ENCODE assay signal across 23 mouse cellular contexts in genomic region chr19:17678371-17678770, GRCm38 (mm10).
DNase-seq lines count a peak whose midpoint lies in the region; ATAC-seq and TF ChIP-seq lines count a peak whose summit lies in the region.
"Had no signal": no experiment of that assay in that cellular context is flagged by ENCODE, and none has a peak within 500 bp of the region (broad histone marks: within the 10 kb centered on the region; RNA-seq: fewer than 3 reads in every experiment).

No protein-coding gene starts in this region.

- no peak overlapping the region for H3K27ac ChIP-seq in lung, embryonic 14.5 days (ENCODE audit: low read depth)
- H3K27ac ChIP-seq: embryonic facial prominence, embryonic 12.5 days; forebrain, embryonic 13.5 days; heart, embryonic 10.5 days; limb, embryonic 10.5 days; macrophage; midbrain, embryonic 10.5 days; stomach, embryonic 15.5 days had no signal

- H3K36me3 ChIP-seq in lung, embryonic 14.5 days (ENCODE audit: insufficient read depth), result no peaks in the 10 kb centered on the region
- H3K36me3 ChIP-seq: midbrain, embryonic 10.5 days had no signal

- peak; percentile 21 to 28 for DNase-seq in left cerebral cortex, adult 18-20 months (ENCODE audit: low spot score in 2 of 2)
- no peak for DNase-seq in left cerebral cortex, postnatal 10 days (ENCODE audit: extremely low spot score in 1 of 2, low spot score in 2 of 2)
- DNase-seq in frontal cortex, postnatal 25 days (ENCODE audit: low spot score in 2 of 2), result peak; percentile 7 to 12
- peak; percentile 90 for DNase-seq in lung, embryonic 14.5 days
- peak; percentile 61 for DNase-seq in lung, postnatal 36 days
- no peak for DNase-seq in urinary bladder, postnatal 10 days (ENCODE audit: low spot score)
- DNase-seq in urinary bladder, postnatal 4 days (ENCODE audit: low spot score in 2 of 2), result no peak
- DNase-seq in kidney, adult 9 months, result no peak
- DNase-seq: adrenal gland, postnatal 36 days; cerebellum, adult 2 months; kidney, adult 2 months; kidney, postnatal 36 days; layer of hippocampus, adult 9-11 months; retina, postnatal 1 day; thymus, adult 2 months had no signal

- no peak for TF ChIP-seq CTCF in lung, embryonic 14.5 days (IDR thresholded peaks at IDR 0.05; ENCODE audit: low read depth)

- intact Hi-C loops in left cerebral cortex, postnatal 10 days (cut with DNase I), result no loop called here

- H3K9me3 ChIP-seq in lung, embryonic 14.5 days (ENCODE audit: low read depth, low read length), result no peaks in the 10 kb centered on the region
- H3K9me3 ChIP-seq: embryonic facial prominence, embryonic 12.5 days; forebrain, embryonic 13.5 days; heart, embryonic 10.5 days; limb, embryonic 10.5 days; midbrain, embryonic 10.5 days; stomach, embryonic 15.5 days had no signal

- 33% methylated on average over 7 of the region's 7 CpGs for WGBS in lung, embryonic 14.5 days

- H3K9ac ChIP-seq in lung, embryonic 14.5 days, result no peak overlapping the region
- H3K9ac ChIP-seq: embryonic facial prominence, embryonic 12.5 days; forebrain, embryonic 13.5 days; stomach, embryonic 15.5 days had no signal

- no peaks in the 10 kb centered on the region for H3K27me3 ChIP-seq in lung, embryonic 14.5 days (ENCODE audit: insufficient read depth, low read length)
- H3K27me3 ChIP-seq: embryonic facial prominence, embryonic 12.5 days; forebrain, embryonic 13.5 days; stomach, embryonic 15.5 days had no signal

- ATAC-seq in lung, embryonic 14.5 days (ENCODE audit: insufficient read depth), result peak; percentile 80
- ATAC-seq: forebrain, embryonic 13.5 days had no signal

- H3K4me1 ChIP-seq in lung, embryonic 14.5 days (ENCODE audit: insufficient read depth), result no peaks in the 10 kb centered on the region
- H3K4me1 ChIP-seq: embryonic facial prominence, embryonic 12.5 days; forebrain, embryonic 13.5 days; heart, embryonic 10.5 days; limb, embryonic 10.5 days; midbrain, embryonic 10.5 days; stomach, embryonic 15.5 days had no signal

- no peak overlapping the region for H3K4me3 ChIP-seq in lung, embryonic 14.5 days (ENCODE audit: low read depth, low read length)
- H3K4me3 ChIP-seq: embryonic facial prominence, embryonic 12.5 days; erythroblast, embryonic 14.5 days; forebrain, embryonic 13.5 days; heart, embryonic 10.5 days; limb, embryonic 10.5 days; midbrain, embryonic 10.5 days; stomach, embryonic 15.5 days had no signal

- no peak overlapping the region for H3K4me2 ChIP-seq in lung, embryonic 14.5 days
- H3K4me2 ChIP-seq: embryonic facial prominence, embryonic 12.5 days; forebrain, embryonic 13.5 days; stomach, embryonic 15.5 days had no signal

Comparison
In these comparisons a context has a peak if more than half of its experiments do, and no peak if none do; other contexts are left out.
1. DNase-seq: peak in left cerebral cortex, adult 18-20 months (2 of 2), frontal cortex, postnatal 25 days (2 of 2), lung, embryonic 14.5 days (single experiment) and lung, postnatal 36 days (single experiment); none in left cerebral cortex, postnatal 10 days (0 of 2), urinary bladder, postnatal 10 days (single experiment), urinary bladder, postnatal 4 days (0 of 2) and kidney, adult 9 months (single experiment).